Mouse (Mus musculus) midbrain, embryonic 11.5 days (tissue): ENCODE results near the gene Utrn. TPM values are rescaled to one million over a fixed set of nuclear protein-coding genes. Genes with fewer than 3 reads are reported as not detected.

Source experiments
- ATAC-seq: fragments of 200-750 bp; cut with Nextera tagmentation; 2 replicates; pipeline ENCODE4 v1.8.0; 2017; ENCODE audit warnings: moderate TSS enrichment, moderate library complexity; ENCODE audit not compliant: low FRiP score
- DNase-seq: peaks from one replicate; pipeline ENCODE4 v3.0.0; 2015; ENCODE audit warnings: low spot score; ENCODE audit errors: missing footprints
- H3K27ac ChIP-seq: fragments of 300-500 bp; sonication (generic); 2 replicates; pipeline ENCODE4 v1.5.1; 2014; ENCODE audit warnings: low read depth, low read length
- H3K27me3 ChIP-seq: fragments of 300-500 bp; sonication (generic); 2 replicates; pipeline ENCODE4 v1.6.1; 2014; ENCODE audit warnings: mild to moderate bottlenecking, low read length, moderate library complexity, mixed read lengths; ENCODE audit not compliant: control insufficient read depth, insufficient read depth
- H3K36me3 ChIP-seq: fragments of 300-500 bp; sonication (generic); 2 replicates; pipeline ENCODE4 v1.6.1; 2014; ENCODE audit warnings: mild to moderate bottlenecking, low read length, moderate library complexity, mixed read lengths; ENCODE audit not compliant: control insufficient read depth, insufficient read depth
- H3K4me1 ChIP-seq: fragments of 300-500 bp; sonication (generic); 2 replicates; pipeline ENCODE4 v1.6.1; 2014; ENCODE audit warnings: low read length; ENCODE audit not compliant: control insufficient read depth, insufficient read depth
- H3K4me2 ChIP-seq: fragments of 300-500 bp; sonication (generic); 2 replicates; pipeline ENCODE4 v1.6.1; 2014; ENCODE audit warnings: mild to moderate bottlenecking, moderate library complexity
- H3K4me3 ChIP-seq: fragments of 300-500 bp; sonication (generic); 2 replicates; pipeline ENCODE4 v1.5.1; 2014; ENCODE audit warnings: low read depth, low read length
- H3K9ac ChIP-seq: fragments of 300-500 bp; sonication (generic); 2 replicates; pipeline ENCODE4 v1.6.1; 2014; ENCODE audit warnings: low read length
- H3K9me3 ChIP-seq: fragments of 300-500 bp; sonication (generic); 2 replicates; pipeline ENCODE4 v1.6.1; 2016; ENCODE audit warnings: low read length; ENCODE audit not compliant: control insufficient read depth
- WGBS: fragments of 180-500 bp; shearing (Covaris S2); extraction: QIAGEN DNeasy Blood & Tissue Kit; methylation state at CpG from one replicate; pipeline ENCODE4 v1.1.7; 2014; 5-methylcytosine and 5-hydroxymethylcytosine counted together
- polyA plus RNA-seq: library from polyadenylated mRNA; unstranded; fragments of >200 nt; fragmentation: Nextera tagmentation; extraction: Ambion mirVana; gene quantifications from 2 replicates; pipeline ENCODE4 v1.2.1, GENCODE M21; 2014

Gene Utrn
- polyA plus RNA-seq, 1 experiment from 2014 or later, result 29.1 TPM

DNA sequence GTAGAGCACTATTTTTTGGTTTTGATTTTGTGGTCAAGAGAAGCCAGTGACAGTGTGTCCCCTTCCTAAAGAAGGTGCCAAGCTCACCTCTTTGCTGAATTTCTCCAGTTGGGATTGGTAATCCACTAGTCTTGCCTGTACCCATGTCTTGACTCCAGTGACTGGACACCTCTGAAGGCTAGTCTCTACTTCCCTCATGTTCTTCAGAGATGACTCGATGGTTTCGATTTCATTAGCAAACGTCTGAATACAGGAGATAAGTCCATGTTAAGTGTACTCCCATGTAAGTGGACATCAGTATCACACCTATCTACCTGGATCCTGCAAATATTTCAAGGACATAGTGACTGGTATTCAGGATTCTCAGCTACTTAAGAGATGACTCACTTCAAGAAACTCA, 171.3 kb downstream of the Utrn start:
- Histone ChIP-seq H3K27me3 (no peaks in the 10 kb centered on the region), H3K27ac (no peak overlapping the region), H3K4me2 (no peak overlapping the region), H3K9ac (no peak overlapping the region), H3K4me3 (no peak overlapping the region), H3K36me3 (no peaks in the 10 kb centered on the region), H3K4me1 (no peaks in the 10 kb centered on the region), H3K9me3 (no peaks in the 10 kb centered on the region)
- ATAC-seq (no peak), DNase-seq (no peak)
- 86% methylated on average over 3 of the region's 3 CpGs for WGBS

DNA sequence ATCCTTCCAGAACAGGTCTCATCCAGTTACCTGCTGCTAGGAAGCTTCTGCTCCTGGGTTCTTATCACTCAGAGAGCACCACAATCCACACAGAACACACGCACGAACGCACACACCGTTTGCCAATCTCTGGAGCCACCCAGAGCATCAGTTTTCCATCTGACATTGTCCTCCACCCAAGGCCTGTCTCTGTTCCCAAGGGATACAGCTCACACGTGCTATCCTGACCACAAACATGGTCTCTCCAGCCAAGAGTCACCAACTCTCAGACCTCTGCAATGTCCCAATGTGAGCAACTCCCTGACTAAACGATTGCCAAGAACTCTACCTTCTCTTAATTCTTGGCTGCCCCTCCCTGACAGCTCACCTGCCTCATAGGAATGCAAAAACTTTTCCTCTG, 172.5 kb downstream of the Utrn start:
- no peak for ATAC-seq
- 86% methylated on average over 6 of the region's 6 CpGs for WGBS
- DNase-seq, result no peak

DNA sequence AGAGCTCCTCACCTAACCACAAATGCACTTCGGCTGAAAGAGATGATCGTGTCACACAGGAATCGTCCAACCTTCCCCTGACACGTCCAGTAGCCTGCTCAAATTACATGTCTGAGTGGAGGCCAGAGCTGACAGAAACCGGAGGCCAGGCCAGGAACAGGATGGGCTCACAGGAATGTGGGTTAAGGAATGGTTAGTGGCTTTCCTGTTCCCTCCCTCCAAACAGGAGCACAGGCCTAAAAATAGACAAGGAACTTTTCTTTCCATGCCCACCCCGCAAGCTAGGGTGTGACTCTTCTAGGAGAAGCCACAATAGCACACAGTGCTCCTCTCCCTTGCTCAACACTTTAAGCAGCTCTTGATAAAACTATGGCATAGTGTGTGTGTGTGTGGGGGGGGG, 174.4 kb downstream of the Utrn start:
- 72% methylated on average over 6 of the region's 6 CpGs for whole genome bisulfite sequencing
- no peak overlapping the region for H3K9ac ChIP-seq
- no peaks in the 10 kb centered on the region for H3K27me3 ChIP-seq
- H3K27ac ChIP-seq, result no peak overlapping the region
- no peak overlapping the region for H3K4me2 ChIP-seq
- H3K4me1 ChIP-seq, result no peaks in the 10 kb centered on the region
- DNase-seq, result no peak
- no peaks in the 10 kb centered on the region for H3K9me3 ChIP-seq
- no peaks in the 10 kb centered on the region for H3K36me3 ChIP-seq
- H3K4me3 ChIP-seq, result no peak overlapping the region
- ATAC-seq, result no peak

More for the DNA sequence above, 172.5 kb downstream of the Utrn start:
- no peak overlapping the region for H3K27ac ChIP-seq
- no peaks in the 10 kb centered on the region for H3K36me3 ChIP-seq
- H3K9me3 ChIP-seq, result no peaks in the 10 kb centered on the region
- H3K4me1 ChIP-seq, result no peaks in the 10 kb centered on the region
- no peak overlapping the region for H3K4me2 ChIP-seq
- no peaks in the 10 kb centered on the region for H3K27me3 ChIP-seq
- H3K4me3 ChIP-seq, result no peak overlapping the region
- no peak overlapping the region for H3K9ac ChIP-seq

DNA sequence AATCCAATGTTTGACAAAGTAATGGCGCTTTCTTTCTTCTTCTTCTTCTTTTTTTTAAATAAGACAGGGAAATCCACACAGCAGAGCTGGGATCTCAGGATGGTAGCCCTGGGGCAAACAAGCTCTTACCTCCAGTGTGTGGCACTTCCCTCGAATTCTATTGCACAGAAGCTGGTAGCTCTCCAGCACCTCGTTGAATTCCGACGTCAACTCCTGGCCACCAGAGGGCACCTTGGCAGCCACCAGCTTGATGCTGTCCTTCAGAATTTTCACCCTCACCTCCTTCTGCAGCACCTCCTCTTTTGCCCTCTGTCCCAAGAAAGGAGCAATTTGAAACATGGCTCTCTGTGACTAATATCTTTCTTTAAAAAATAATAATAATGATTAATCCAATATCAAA, 178.6 kb downstream of the Utrn start:
- 21% methylated on average over 5 of the region's 5 CpGs for WGBS
- ATAC-seq (peak; percentile 75; the same call in 1 of the 2 replicates), DNase-seq (peak; percentile 94)
- no peaks in the 10 kb centered on the region for H3K4me1 ChIP-seq
- no peaks in the 10 kb centered on the region for H3K9me3 ChIP-seq
- no peak overlapping the region for H3K4me3 ChIP-seq
- H3K4me2 ChIP-seq, result no peak overlapping the region
- H3K27ac ChIP-seq, result no peak overlapping the region
- H3K36me3 ChIP-seq, result no peaks in the 10 kb centered on the region
- no peak overlapping the region for H3K9ac ChIP-seq
- H3K27me3 ChIP-seq, result no peaks in the 10 kb centered on the region

DNA sequence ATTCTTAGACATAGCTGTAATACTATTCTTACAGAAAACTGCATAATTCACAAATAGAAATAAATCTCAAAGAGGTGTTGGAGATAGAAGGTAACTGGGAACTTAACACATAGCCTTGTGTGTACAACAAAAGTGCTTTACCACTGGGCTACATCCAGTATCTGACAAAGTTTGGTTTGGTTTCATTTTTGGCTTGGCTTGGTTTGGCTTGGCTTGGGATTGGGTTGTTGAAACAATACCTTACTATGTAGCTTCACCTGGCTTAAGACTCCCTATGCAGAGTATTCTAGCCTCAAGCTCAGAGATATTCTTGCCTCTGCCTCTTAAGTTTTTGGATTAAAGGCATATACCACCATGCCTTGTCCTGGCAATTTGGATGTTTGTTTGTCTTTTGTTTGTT, 183.5 kb downstream of the Utrn start:
- peaks cover 2% of the 10 kb centered on the region; the same call in 1 of the 2 replicates for H3K36me3 ChIP-seq
- H3K4me2 ChIP-seq, result no peak overlapping the region
- H3K4me1 ChIP-seq, result no peaks in the 10 kb centered on the region
- no peak overlapping the region for H3K27ac ChIP-seq
- H3K9ac ChIP-seq, result no peak overlapping the region
- ATAC-seq (no peak), DNase-seq (no peak)
- H3K9me3 ChIP-seq, result no peaks in the 10 kb centered on the region
- H3K4me3 ChIP-seq, result no peak overlapping the region
- H3K27me3 ChIP-seq, result no peaks in the 10 kb centered on the region

DNA sequence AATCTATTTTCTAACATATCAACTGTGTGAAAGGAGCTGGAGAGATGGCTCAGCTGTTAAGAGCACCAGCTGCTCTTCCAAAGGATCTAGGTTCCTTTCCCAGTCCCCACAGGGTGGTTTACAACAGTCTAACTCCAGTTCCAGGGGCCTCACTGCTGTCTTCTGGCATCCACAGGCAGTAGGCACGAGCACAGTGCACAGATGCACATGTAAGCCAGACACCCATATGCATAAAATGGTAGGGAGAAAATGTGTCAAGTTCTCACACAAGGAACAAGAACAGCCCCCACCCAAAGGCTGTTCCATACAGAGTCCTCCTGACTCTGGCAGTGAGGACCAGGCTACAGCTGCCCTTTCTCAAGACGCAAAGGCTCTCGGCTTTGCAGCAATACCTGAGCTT, 185.1 kb downstream of the Utrn start:
- no peaks in the 10 kb centered on the region for H3K4me1 ChIP-seq
- H3K4me2 ChIP-seq, result no peak overlapping the region
- H3K36me3 ChIP-seq, result peaks cover 2% of the 10 kb centered on the region; the same call in 1 of the 2 replicates
- ATAC-seq (no peak), DNase-seq (no peak)
- WGBS, result 89% methylated on average over 3 of the region's 3 CpGs
- H3K9me3 ChIP-seq, result no peaks in the 10 kb centered on the region
- H3K4me3 ChIP-seq, result no peak overlapping the region
- H3K27ac ChIP-seq, result no peak overlapping the region
- H3K27me3 ChIP-seq, result no peaks in the 10 kb centered on the region
- H3K9ac ChIP-seq, result no peak overlapping the region

DNA sequence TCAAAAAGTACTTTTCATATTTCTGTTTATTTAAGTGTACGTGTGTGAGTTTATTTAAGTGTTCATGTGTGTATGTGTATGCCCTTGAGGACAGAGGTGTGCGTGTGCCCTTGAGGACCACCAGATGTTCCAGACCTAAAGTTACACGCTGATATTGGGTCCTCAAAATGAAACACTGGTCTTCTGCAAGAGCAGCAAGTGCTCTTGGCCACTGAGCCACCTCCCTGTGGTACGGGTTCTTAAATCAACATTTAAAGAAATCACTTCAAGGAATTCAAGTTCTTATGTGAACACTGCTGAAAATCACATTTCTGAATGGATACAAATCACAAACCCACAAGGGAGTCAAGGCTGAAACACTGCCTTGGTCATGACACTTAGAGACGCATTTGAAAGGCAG, 195.9 kb downstream of the Utrn start:
- Histone ChIP-seq H3K27me3 (no peaks in the 10 kb centered on the region), H3K27ac (no peak overlapping the region), H3K9ac (no peak overlapping the region), H3K36me3 (no peaks in the 10 kb centered on the region), H3K9me3 (no peaks in the 10 kb centered on the region), H3K4me2 (no peak overlapping the region), H3K4me1 (no peaks in the 10 kb centered on the region), H3K4me3 (no peak overlapping the region)
- 93% methylated on average over 5 of the region's 5 CpGs for WGBS
- no peak for DNase-seq
- ATAC-seq, result no peak

DNA sequence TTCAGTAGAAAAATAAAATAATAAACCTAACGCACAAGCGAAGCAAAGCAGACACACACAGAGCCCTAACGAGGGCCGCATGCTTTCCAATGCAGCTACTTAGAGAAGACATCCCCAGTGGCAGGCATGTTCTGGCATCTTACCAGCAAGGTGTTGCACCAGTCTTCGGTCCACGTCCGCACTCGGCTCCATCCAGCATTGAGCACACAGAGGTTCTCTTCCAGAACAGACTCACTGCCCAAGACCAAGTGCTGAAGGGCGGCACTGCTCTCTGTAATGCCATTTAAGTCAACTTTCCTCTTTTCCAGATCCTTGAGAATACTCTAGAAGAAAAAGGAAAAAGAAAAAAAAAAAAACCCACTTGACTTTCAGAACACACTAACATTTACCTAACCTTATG, 197.6 kb downstream of the Utrn start:
- no peak for ATAC-seq
- no peak overlapping the region for H3K4me3 ChIP-seq
- no peak for DNase-seq
- no peaks in the 10 kb centered on the region for H3K4me1 ChIP-seq
- H3K9me3 ChIP-seq, result no peaks in the 10 kb centered on the region
- no peak overlapping the region for H3K9ac ChIP-seq
- H3K36me3 ChIP-seq, result no peaks in the 10 kb centered on the region
- H3K27ac ChIP-seq, result no peak overlapping the region
- H3K27me3 ChIP-seq, result no peaks in the 10 kb centered on the region
- no peak overlapping the region for H3K4me2 ChIP-seq
- WGBS, result 95% methylated on average over 9 of the region's 9 CpGs

DNA sequence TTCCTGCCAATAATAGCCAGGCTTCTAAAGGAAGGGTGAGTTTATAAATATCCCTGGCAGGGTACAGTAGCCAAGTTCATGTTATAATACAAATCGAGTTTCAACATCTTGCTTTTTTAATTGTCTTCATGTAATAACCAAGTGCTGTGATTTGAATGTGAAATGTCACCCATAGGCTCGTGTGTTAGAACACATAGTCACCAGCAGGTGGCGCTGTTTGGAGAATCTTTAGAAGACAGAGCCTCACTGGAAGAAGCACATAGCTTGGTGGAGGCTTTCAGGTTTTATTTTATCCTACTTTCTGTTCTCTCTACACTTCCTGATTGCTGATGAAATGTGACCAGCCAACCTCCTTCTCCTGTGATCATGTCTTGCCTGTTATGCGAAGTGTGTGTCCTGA, 207.1 kb downstream of the Utrn start:
- Histone ChIP-seq H3K36me3 (peaks cover 3% of the 10 kb centered on the region), H3K4me2 (no peak overlapping the region), H3K27ac (no peak overlapping the region), H3K4me3 (no peak overlapping the region), H3K27me3 (no peaks in the 10 kb centered on the region), H3K9me3 (peaks cover 4% of the 10 kb centered on the region; the same call in 1 of the 2 replicates), H3K9ac (no peak overlapping the region), H3K4me1 (no peaks in the 10 kb centered on the region)
- WGBS, result 90% methylated on average over 4 of the region's 4 CpGs
- no peak for ATAC-seq
- DNase-seq, result no peak
